Mouse (Mus musculus) embryo, embryonic 9.5 days (tissue): ENCODE results near the gene Gm43517.
A peak's percentile ranks its signal among the peaks of the same experiment; 100 is the strongest.

ENCODE experiments used
- DNase-seq: peaks from one replicate; pipeline ENCODE4 v3.0.0-alpha.2; 2017; ENCODE audit errors: extremely low spot score

Gm43517 gene

DNA sequence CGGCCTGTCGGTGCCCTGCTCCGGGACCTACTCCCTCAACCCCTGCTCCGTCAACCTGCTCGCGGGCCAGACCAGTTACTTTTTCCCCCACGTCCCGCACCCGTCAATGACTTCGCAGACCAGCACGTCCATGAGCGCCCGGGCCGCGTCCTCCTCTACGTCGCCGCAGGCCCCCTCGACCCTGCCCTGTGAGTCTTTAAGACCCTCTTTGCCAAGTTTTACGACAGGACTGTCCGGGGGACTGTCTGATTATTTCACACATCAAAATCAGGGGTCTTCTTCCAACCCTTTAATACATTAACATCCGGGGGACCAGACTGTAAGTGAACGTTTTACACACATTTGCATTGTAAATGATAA is 637 bp downstream of the Gm43517 start:
- DNase-seq = no peak

DNA sequence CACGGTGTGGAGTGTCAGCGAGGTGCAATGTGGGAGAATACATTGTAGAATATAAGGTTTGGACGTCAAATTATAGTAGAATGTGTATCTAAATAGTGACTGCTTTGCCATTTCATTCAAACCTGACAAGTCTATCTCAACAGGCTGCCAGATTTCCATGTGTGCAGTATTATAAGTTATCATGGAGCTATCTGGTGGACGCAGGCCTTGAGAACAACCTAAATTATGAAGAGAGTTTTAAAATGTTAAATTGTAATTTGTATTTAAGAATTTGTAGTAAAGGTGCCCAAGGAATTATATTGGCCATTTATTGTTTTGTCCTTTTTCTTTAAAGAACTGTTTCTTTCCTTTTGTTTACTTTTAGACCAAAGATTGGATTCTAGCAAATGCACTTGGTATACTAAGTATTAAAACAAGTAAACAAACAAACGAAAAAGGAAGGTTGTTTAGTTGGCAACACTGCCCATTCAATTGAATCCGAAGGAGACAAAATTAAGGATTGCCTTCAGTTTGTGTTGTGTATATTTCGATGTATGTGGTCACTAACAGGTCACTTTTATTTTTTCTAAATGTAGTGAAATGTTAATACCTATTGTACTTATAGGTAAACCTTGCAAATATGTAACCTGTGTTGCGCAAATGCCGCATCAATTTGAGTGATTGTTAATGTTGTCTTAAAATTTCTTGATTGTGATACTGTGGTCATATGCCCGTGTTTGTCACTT is 1.3 kb downstream of the Gm43517 start:
- no peak for DNase-seq

DNA sequence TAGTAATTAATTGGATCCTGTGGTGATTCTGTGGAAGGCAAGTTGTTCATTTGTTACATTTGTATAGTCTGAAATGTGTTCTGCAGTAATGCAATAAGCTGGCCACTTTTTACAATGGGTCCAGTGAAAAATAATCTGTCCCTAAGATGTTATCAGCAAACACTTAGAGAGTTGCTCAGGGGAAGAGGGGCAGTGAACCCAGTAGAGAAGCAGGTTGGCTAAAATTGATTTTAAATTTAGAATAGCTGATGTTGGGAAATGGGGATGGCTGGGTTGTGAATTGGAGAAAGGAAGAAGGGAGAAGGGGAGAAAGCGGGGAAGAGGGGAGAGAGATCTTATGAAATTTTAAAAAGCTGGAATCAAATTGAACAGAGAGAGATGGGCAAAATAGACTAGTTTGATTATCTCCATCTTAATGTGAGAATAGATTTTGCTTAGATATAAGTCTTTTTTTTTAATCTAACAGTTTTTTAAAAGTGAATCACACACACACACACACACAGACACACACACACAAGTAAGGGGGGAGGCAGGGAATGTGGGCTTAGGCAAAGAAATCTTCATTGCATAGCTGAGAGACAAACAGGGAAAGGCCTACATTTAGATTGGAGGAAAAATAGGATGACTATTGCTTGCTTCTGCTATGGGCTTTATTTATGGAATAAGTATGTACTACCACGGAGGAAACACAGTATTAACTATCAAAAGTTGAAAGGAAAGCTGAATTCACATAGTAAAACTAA is 3.1 kb downstream of the Gm43517 start:
- DNase-seq = no peak

DNA sequence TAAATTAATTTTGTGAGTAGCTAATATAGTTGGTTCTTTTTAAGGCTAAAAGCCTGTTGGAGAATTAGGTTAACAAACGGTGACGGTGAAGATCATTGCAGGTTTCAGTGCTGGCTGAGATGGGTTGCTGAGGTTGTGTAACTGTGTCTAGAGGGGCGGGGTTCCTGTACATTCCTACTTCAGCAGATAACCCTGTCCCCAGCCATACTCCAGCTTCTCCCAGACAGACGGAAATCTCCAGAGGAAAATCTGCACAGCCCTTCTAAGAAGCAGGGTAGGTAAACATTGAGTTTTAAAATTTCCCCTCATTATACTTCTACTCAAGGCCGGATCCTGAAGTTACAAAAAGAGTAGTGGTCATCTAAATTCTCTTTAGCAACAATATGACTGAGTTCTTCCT is 4.7 kb downstream of the Gm43517 start:
- DNase-seq = peak; percentile 35

DNA sequence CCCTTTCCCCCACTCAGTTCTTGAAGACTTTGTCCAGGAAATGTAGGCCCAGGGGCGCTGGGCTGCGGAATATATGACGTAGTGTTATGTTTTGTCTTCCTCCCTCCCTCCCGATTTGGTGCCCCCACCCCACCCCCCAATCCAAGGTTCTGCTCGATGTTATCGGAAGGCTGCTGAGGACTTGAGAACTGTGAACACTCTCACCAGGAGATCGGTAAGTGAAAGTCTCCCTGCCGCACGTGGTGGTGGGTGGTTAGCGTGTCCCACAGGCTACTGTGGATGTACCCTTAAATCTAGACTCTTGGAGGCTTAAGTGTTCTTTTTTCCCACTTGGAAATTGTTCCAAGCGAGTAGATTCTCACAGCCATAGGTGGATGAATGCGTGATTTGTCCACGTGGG is 5.3 kb downstream of the Gm43517 start:
- DNase-seq = no peak

DNA sequence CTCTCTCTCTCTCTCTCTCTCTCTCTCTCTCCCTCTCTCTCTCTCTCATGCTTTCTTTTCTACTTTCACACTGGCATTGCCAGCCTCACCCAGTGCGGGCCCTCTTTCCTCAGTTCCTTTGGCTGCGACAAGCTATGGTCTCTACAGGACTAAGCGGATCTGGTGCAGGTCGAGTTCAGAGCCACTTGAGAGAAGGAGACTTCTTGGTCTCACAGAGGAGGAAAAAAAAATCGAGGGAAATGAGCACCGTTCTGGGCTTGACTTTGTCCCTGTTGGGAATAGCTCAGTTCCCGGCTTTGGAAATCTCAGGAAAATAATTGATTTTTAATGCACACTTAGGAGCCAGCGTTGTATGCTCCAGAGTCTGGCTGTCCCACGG is 5.9 kb downstream of the Gm43517 start:
- DNase-seq = no peak

DNA sequence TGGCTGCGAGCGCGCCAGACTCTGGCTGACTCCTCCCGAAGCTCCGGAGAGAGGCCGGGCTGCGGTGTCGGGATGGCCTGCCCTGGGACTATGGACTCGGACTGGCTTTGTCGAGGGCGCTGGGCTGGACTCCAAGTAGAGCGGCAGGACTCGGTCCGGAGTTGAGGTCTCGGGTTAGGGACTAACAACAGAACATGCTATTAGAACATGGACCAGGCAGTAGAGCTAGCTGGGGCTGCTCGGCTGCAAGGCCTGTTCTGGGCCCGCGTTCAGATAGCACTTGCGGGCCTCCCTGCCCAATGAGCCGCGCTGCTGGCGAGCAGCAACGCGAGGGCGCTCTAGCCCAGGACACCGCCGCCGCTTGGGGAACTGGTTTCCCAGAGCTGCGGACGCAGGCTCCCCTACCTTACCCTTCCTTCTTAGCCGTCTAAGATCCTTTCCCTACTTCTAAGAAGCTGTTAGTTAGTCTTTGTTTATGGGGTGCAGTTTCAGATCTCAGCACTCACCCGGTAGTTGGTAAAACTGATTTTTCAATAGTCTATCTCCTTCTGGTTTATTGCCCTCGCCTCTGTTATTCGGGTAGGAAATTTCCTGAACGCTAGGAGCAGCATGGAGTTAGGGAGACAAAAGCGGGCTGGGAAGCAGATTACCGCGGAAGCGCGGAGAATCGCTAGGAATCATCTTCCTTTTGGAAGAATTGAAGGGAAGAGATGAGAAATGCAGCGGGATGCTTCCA is 6.5 kb downstream of the Gm43517 start:
- peak; percentile 85 for DNase-seq

DNA sequence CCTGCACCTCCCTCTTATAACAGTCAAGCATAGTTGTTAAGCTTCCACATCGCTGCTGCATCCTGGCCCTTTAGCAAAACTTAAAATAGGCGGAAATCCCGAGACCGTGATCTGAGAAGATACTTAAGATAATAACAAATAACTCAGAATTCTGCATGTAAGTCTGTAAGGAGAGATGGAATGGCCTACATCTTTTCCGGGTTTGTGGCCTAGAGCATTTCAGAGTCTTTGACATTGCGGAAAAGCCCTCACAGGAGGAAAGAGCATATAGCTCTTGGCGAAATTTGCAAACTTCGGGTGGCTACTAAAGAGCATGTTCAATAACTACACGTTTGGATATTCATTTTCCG is 7.0 kb downstream of the Gm43517 start:
- no peak for DNase-seq

DNA sequence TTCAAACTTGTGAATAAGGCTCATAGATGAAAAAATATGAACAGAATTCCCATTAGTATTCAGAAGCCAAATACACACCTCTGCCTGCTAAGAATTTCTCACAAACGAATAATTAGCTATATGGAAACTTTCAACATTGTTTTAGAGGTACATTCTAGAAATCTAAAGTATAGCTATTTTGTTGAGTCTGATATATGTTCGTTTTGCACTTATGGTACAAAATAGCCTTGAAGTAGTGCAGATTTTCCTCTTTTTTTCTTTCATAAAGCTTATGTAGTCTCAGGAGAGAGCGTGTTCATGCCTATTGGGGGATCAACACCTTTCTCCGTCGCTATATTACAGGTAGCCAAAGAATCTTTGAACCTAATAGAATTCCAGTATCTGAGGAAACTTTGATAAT is 7.9 kb downstream of the Gm43517 start:
- DNase-seq = no peak

DNA sequence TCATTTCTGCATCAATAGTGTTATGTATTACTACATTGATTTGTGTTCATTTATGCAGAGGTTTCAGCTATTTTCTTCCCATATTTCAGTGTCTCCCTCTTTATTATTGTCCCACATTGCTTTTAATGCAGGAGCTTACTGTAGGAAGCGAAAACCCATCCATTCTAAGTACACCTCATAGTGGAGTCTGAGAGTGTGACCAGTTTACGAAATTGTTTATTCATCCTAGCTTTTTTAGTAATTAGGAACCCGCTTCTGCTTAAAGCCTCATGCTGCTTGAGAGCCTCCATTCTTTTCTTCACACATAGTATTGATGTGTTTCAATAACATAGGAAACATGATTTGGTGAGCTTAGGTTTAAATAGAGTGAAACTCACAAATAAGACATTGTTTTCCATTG is 8.7 kb downstream of the Gm43517 start:
- DNase-seq = peak; percentile 24

DNA sequence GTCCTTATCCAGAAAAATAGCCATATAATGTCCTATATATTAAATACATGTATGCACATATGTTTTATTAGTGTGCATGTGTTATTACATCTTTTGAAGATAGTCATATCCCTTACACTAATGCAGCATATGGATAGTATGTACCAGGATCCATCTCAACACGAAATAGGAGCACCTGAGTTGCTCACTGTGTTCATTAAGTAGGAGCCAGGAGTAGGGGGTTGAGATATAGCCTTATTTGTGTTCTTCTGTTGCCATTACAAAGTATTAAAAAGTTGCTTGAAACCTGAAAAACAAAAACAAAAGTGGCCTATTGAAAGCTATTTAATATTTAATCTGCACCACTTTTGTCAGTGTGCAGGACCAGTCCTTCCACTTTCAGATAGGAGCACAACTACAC is 9.2 kb downstream of the Gm43517 start:
- no peak for DNase-seq

DNA sequence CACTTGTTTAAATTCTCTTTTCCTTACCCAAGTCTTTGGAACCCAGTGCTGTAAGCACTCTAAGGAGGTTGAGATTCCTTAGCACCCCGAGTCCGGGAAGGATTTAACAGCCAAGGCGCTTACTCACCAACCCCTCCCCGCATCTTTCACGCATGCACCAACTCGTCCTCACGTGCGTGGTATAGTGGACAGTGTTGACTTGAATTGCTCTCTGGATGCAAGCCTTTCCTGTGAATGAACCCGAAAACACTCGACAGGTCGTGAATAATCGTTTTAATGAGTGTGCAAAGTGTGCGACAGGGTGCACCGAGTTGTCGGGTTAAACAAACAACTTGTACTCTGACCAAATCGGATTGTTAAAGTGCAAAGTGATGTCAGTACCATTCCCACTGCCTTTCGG is 9.9 kb downstream of the Gm43517 start:
- DNase-seq = peak; percentile 29

DNA sequence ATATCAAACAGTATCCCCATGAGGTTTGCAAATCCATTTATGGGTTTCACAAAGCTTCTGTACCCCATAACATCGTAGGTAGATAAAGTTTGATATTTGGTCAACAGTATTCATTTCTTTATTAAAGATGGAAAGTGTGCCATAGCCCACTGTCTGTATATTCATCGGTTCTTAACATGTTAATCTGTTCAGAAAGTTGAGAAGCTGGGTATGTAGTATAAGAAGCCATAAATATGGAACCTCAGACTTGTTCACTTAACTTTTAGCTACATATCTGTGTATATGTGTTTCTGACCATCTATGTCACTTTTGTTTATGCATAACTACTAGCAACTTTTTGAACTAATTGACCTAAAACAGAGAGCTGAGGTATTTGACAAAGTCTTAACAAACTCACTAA is 11.0 kb downstream of the Gm43517 start:
- DNase-seq = no peak

DNA sequence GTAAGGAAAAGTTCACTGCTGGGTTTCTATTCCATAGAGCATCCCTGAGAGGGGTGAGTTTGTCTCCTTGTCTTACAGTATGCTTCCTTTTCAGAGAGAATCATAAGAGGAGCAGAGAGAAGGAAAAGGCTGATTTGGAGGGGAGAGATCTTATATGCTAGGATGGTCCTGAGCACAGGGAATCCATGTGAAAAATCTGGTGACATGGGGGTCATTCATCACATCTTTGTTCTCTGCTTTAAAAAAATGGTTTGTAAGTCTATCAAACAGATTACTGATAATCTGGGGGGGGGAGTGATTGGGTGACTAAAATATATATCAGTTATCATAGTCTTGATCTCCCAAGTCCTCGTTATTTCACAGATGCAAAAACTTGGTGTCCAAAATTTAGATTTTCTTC is 11.8 kb downstream of the Gm43517 start:
- no peak for DNase-seq

DNA sequence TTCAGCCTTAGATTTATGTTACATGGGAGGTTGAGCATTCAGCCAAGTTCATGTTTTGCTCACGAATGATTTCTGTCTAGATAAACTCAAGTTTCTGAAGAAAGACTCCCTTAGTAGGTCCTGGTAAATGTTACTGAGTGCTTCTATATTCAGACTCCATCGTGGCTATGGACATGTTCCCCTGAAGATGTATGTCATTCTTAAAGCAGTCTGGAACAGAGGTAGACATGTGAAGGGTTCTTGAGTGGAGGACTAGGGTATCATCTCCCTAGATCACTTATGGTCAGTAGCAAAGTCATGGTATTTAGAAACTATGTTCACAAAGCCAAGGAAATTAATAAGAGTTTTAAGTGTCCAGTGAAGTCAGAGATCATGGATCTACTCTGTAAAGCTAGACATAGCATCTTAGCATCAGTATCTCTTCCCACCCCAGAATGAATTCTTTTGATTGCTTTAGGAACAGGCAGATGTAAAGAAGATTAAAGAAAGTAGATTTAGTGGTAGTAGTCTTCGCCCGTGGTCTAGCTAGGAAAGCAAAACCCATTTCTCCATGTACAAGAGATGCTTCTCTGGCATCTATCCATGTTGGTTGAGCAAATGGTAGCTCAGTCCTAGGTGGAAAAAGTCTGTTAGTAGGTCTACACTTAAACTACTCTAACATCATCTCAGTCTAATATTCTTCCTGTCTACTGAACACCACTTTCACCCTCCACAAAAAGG is 12.6 kb downstream of the Gm43517 start:
- DNase-seq = no peak

DNA sequence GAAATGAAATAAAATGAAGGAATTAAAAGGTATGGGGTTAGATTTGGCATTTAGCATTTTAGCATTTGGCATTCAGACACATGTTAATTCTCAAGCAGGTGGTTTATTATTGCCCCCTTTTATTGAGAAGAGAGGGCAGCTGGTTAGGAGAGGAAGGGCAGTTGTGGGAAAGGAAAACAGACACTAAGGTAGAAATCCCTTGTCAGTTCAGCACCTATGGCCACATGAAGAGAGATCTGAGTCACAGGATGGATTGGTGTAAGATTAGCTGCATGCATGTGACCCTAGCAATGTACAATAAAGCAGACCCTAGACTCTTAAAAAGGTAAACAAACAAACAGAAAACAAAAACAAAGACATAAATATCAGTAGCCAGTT is 13.2 kb downstream of the Gm43517 start:
- DNase-seq = no peak

DNA sequence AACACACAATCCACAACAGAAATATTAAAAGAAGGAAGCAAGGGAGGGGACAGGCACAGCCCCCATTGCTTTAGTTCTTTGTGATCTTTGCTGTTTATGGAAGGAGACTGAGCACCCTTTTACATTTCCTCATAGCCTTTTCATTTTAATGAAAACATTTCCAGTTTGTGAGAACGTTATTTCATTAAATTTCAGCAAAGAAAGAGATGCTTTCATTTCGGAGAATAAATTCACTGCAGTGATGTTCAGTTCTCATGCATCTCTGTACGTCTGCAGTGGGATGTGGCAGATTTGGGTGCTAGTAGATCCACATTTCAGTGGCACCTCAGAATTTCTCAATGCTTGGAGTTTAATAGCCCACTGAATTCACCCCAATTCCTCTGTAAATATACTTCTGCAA is 13.7 kb downstream of the Gm43517 start:
- DNase-seq = no peak

DNA sequence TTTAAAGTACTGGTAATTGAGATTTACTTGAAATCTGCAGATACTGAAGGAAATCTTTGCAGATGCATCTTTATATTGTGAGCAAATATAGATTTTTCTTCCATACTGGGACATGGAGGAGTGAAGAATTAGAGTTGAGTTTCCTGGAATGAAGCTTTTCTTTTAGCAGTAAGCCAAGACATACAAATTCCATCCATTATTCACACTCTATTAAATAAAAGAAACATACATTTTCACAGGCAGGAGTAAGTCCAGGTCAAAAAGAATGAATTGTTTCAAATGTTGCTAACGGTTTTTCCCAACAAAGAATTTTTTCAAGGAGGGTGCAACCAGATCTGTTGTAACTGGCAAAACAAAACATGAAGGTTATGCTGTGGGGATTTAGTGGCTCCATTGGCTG is 14.6 kb downstream of the Gm43517 start:
- DNase-seq = no peak

DNA sequence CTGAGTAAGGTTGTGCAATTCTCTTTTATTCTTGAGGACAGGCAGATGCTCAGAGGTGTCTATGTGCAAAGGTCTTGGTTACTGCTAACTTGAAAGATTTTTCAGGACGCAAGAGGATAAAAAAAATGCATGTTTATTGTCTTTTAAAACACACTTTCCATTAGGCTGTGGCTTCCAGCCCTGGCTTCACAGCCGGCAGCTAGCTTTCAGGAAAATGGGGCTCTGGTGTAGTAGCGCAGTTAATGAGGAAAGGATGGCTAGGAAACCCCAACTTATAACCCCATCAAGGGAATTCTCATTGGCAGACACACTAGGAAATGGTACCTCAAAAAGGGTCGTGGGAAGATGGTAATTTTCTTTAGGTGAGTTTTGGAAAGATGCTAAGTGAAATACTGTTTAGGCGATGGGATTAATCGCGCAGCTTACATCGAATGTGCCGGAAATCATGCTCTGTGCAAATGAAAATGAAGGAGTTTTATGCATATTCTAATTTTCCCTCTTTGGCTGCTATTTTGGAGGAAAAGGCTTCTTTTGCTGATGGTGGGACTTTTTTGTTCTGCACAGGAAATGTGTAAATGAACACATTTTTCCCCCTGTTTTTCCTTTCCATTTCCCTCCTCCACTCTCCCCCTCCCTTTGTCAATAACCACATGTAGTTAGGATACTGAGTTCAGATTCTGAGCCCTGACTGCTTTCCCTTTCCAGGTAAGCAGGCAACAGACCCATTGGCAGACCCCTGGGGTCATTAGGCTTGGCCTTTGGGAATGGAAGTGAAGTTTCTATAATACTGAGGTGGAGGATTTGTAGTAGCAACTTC is 15.3 kb downstream of the Gm43517 start:
- peak; percentile 21 for DNase-seq

DNA sequence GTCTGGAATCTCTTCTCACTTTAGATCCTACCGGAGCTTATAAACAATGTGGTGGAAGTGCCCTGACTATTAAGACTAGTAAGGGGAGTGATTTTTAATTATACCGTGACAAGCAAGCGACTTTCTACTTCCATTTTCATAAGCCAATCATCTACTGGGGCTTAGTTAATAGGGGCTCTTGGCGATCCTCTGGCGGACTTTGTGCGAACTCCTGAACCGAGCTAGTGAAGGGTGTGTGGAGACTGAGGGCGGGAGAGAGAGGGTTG is 15.8 kb downstream of the Gm43517 start:
- no peak for DNase-seq

DNA sequence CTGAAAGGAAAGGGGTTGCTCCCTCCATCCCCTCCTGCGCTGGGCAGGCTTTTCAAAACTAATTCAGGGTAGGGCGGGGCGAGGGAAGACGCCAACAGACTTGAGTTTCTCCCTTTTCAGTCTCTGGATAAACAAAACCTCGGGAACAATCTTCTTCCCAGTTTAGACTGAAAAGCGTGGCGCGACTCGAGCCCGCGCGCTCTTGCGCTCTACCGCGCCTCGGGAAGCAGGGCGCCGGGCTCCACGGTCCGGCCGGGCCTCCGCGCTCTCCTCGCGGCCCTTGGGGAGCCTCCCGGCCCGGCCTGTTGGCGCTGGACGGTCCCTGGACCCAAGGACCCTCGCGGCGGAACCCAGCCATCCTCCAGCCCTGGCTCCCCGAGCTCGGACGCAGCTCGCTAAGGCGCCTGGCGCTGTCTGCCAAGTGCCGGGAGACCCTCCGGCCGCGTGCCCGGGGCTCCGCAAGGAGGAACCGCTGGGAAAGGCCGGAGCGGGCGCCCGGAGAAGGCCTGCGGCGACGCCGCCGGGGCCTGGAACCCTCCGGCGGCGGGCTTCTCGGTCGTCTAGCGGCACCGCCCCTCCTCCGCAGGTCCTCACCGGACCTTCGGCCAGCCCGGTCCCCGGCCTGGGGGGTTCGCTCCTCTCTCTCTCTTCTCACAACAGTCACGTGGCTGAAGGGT is 16.3 kb downstream of the Gm43517 start:
- peak; percentile 69 for DNase-seq

DNA sequence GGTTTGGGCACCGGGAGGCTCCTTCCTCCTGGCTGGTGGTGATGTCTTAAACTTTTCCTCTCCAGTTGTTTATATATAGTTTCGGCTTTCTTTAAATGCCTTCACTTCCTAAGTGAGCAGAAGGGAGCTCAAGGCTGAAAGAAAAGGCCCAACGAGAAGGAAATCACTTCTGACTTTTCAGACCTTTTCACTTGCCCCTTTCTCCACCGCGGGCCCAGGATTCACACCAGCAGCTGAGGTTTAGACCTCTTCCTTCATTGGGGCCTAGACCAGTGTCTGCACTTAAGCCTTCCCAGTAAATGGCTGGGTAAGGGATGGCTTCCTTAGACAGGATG is 16.8 kb downstream of the Gm43517 start:
- no peak for DNase-seq
